Comparison of ENCODE assay signal across 12 mouse cellular contexts in genomic region chr13:53734944-53735343, GRCm38 (mm10).
DNase-seq lines count a peak whose midpoint lies in the region; ATAC-seq and TF ChIP-seq lines count a peak whose summit lies in the region.
"Had no signal": no experiment of that assay in that cellular context is flagged by ENCODE, and none has a peak within 500 bp of the region (broad histone marks: within the 10 kb centered on the region; RNA-seq: fewer than 3 reads in every experiment).

No protein-coding gene starts in this region.

- no peak overlapping the region for H3K4me3 ChIP-seq in hindbrain, embryonic 16.5 days (ENCODE audit: low read length)
- no peak overlapping the region for H3K4me3 ChIP-seq in hindbrain, embryonic 13.5 days
- H3K4me3 ChIP-seq in midbrain, postnatal 0 days (ENCODE audit: low read depth, low read length), result no peak overlapping the region
- H3K4me3 ChIP-seq in midbrain, embryonic 15.5 days, result no peak overlapping the region
- no peak overlapping the region for H3K4me3 ChIP-seq in stomach, embryonic 15.5 days (replicated peaks)
- H3K4me3 ChIP-seq: embryonic facial prominence, embryonic 13.5 days; midbrain, embryonic 13.5 days had no signal

- H3K4me2 ChIP-seq in hindbrain, embryonic 16.5 days (ENCODE audit: low read length), result no peak overlapping the region
- no peak overlapping the region for H3K4me2 ChIP-seq in hindbrain, embryonic 13.5 days
- no peak overlapping the region for H3K4me2 ChIP-seq in midbrain, postnatal 0 days (ENCODE audit: low read depth, low read length, poor library complexity, severe bottlenecking)
- H3K4me2 ChIP-seq in midbrain, embryonic 15.5 days, result no peak overlapping the region
- no peak overlapping the region for H3K4me2 ChIP-seq in stomach, embryonic 15.5 days
- H3K4me2 ChIP-seq: embryonic facial prominence, embryonic 13.5 days; midbrain, embryonic 13.5 days had no signal

- no peak overlapping the region for H3K9ac ChIP-seq in hindbrain, embryonic 16.5 days (ENCODE audit: low read depth, low read length)
- no peak overlapping the region for H3K9ac ChIP-seq in hindbrain, embryonic 13.5 days
- H3K9ac ChIP-seq in midbrain, postnatal 0 days (replicated peaks; ENCODE audit: low read length, poor library complexity, severe bottlenecking), result no peak overlapping the region
- no peak overlapping the region for H3K9ac ChIP-seq in midbrain, embryonic 15.5 days
- H3K9ac ChIP-seq in stomach, embryonic 15.5 days, result no peak overlapping the region
- H3K9ac ChIP-seq: embryonic facial prominence, embryonic 13.5 days; midbrain, embryonic 13.5 days had no signal

- no peaks in the 10 kb centered on the region for H3K9me3 ChIP-seq in hindbrain, embryonic 16.5 days (ENCODE audit: control insufficient read depth, low read length)
- H3K9me3 ChIP-seq in hindbrain, embryonic 13.5 days, result no peaks in the 10 kb centered on the region
- H3K9me3 ChIP-seq in midbrain, postnatal 0 days (ENCODE audit: low read length), result no peaks in the 10 kb centered on the region
- no peaks in the 10 kb centered on the region for H3K9me3 ChIP-seq in midbrain, embryonic 15.5 days
- H3K9me3 ChIP-seq in stomach, embryonic 15.5 days, result no peaks in the 10 kb centered on the region
- H3K9me3 ChIP-seq: embryonic facial prominence, embryonic 13.5 days; midbrain, embryonic 13.5 days had no signal

- no peak for TF ChIP-seq CTCF in midbrain, postnatal 0 days (IDR thresholded peaks at IDR 0.05)

- peak; percentile 37; the same call in 1 of the 2 replicates for ATAC-seq in hindbrain, embryonic 16.5 days
- no peak for ATAC-seq in hindbrain, embryonic 13.5 days (ENCODE audit: low FRiP score)
- ATAC-seq in midbrain, postnatal 0 days (ENCODE audit: low FRiP score), result no peak
- no peak for ATAC-seq in midbrain, embryonic 15.5 days (replicated peaks)
- ATAC-seq in stomach, embryonic 15.5 days (ENCODE audit: insufficient read depth, low FRiP score, low read depth), result 0 out of 2 replicates have a peak, but pooled peaks have one; percentile 43
- ATAC-seq: midbrain, embryonic 13.5 days had no signal

- no peak overlapping the region for H3K27ac ChIP-seq in hindbrain, embryonic 16.5 days (ENCODE audit: low read depth, low read length)
- H3K27ac ChIP-seq in hindbrain, embryonic 13.5 days, result no peak overlapping the region
- H3K27ac ChIP-seq in midbrain, postnatal 0 days (ENCODE audit: low read depth, low read length), result no peak overlapping the region
- H3K27ac ChIP-seq in midbrain, embryonic 15.5 days, result no peak overlapping the region
- H3K27ac ChIP-seq in stomach, embryonic 15.5 days, result no peak overlapping the region
- H3K27ac ChIP-seq: embryonic facial prominence, embryonic 13.5 days; midbrain, embryonic 13.5 days had no signal

- DNase-seq in adrenal gland, adult (ENCODE audit: inconsistent age in 2 of 2, low spot score in 1 of 2), result peak; percentile 8 to 49
- DNase-seq in adrenal gland, adult 18-20 months (ENCODE audit: low spot score in 2 of 2), result no peak
- DNase-seq in midbrain, postnatal 0 days (ENCODE audit: low spot score), result peak; percentile 85
- no peak for DNase-seq in cerebellum, adult 11-12 months
- DNase-seq: cerebellum, adult 2 months; thymus, postnatal 25 days had no signal

- WGBS in hindbrain, embryonic 16.5 days, result 58% methylated on average over 4 of the region's 4 CpGs
- WGBS in hindbrain, embryonic 13.5 days, result 67% methylated on average over 4 of the region's 4 CpGs
- WGBS in midbrain, postnatal 0 days, result 36% methylated on average over 4 of the region's 4 CpGs
- WGBS in midbrain, embryonic 15.5 days, result 39% methylated on average over 4 of the region's 4 CpGs
- 65% methylated on average over 4 of the region's 4 CpGs for WGBS in stomach, embryonic 15.5 days

- H3K36me3 ChIP-seq in hindbrain, embryonic 16.5 days (ENCODE audit: control insufficient read depth, insufficient read depth, low read length), result no peaks in the 10 kb centered on the region
- H3K36me3 ChIP-seq in hindbrain, embryonic 13.5 days, result no peaks in the 10 kb centered on the region
- no peaks in the 10 kb centered on the region for H3K36me3 ChIP-seq in midbrain, postnatal 0 days (ENCODE audit: insufficient read depth, low read length)
- H3K36me3 ChIP-seq in midbrain, embryonic 15.5 days (replicated peaks), result no peaks in the 10 kb centered on the region
- no peaks in the 10 kb centered on the region for H3K36me3 ChIP-seq in stomach, embryonic 15.5 days
- H3K36me3 ChIP-seq: embryonic facial prominence, embryonic 13.5 days; midbrain, embryonic 13.5 days had no signal

- H3K4me1 ChIP-seq in hindbrain, embryonic 16.5 days (ENCODE audit: control insufficient read depth, insufficient read depth, low read depth, low read length), result no peaks in the 10 kb centered on the region
- no peaks in the 10 kb centered on the region for H3K4me1 ChIP-seq in hindbrain, embryonic 13.5 days (replicated peaks)
- no peaks in the 10 kb centered on the region for H3K4me1 ChIP-seq in midbrain, postnatal 0 days (ENCODE audit: insufficient read depth, low read length)
- no peaks in the 10 kb centered on the region for H3K4me1 ChIP-seq in midbrain, embryonic 15.5 days
- no peaks in the 10 kb centered on the region for H3K4me1 ChIP-seq in stomach, embryonic 15.5 days

- no peaks in the 10 kb centered on the region for H3K27me3 ChIP-seq in hindbrain, embryonic 16.5 days (replicated peaks; ENCODE audit: control insufficient read depth, insufficient read depth, low read length)
- H3K27me3 ChIP-seq in hindbrain, embryonic 13.5 days, result no peaks in the 10 kb centered on the region
- no peaks in the 10 kb centered on the region for H3K27me3 ChIP-seq in midbrain, postnatal 0 days (ENCODE audit: insufficient read depth, low read length)
- no peaks in the 10 kb centered on the region for H3K27me3 ChIP-seq in midbrain, embryonic 15.5 days (replicated peaks)
- no peaks in the 10 kb centered on the region for H3K27me3 ChIP-seq in stomach, embryonic 15.5 days (replicated peaks)
- H3K27me3 ChIP-seq: embryonic facial prominence, embryonic 13.5 days; midbrain, embryonic 13.5 days had no signal

Comparison
In these comparisons a context has a peak if more than half of its experiments do, and no peak if none do; other contexts are left out.
1. DNase-seq: peak in adrenal gland, adult (2 of 2) and midbrain, postnatal 0 days (single experiment); none in adrenal gland, adult 18-20 months (0 of 2) and cerebellum, adult 11-12 months (single experiment).
2. ATAC-seq: peak in hindbrain, embryonic 16.5 days (single experiment) and stomach, embryonic 15.5 days (single experiment); none in hindbrain, embryonic 13.5 days (single experiment), midbrain, postnatal 0 days (single experiment) and midbrain, embryonic 15.5 days (single experiment).